Comparison of ENCODE assay signal across 12 mouse cellular contexts in genomic region chr4:155267047-155267543, GRCm38 (mm10). TPM values are rescaled to one million over a fixed set of nuclear protein-coding genes. Genes with fewer than 3 reads are reported as not detected.
DNase-seq lines count a peak whose midpoint lies in the region; ATAC-seq lines count a peak whose summit lies in the region.
"Had no signal": no experiment of that assay in that cellular context is flagged by ENCODE, and none has a peak within 500 bp of the region (broad histone marks: within the 10 kb centered on the region; RNA-seq: fewer than 3 reads in every experiment).

No protein-coding gene starts in this region.

- H3K4me2 ChIP-seq in lung, embryonic 15.5 days: peak overlapping the region; percentile 12; the same call in 1 of the 2 replicates
- no peak overlapping the region for H3K4me2 ChIP-seq in embryonic facial prominence, embryonic 15.5 days (replicated peaks)
- H3K4me2 ChIP-seq in stomach, embryonic 14.5 days (replicated peaks; ENCODE audit: low read depth, low read length): no peak overlapping the region
- H3K4me2 ChIP-seq: midbrain, embryonic 15.5 days had no signal

- ATAC-seq in lung, embryonic 15.5 days (ENCODE audit: borderline replicate concordance, extremely low read depth, low FRiP score, low TSS enrichment): peak; percentile 35; the same call in 1 of the 2 replicates
- no peak; the same call in 1 of the 2 replicates for ATAC-seq in embryonic facial prominence, embryonic 15.5 days (ENCODE audit: insufficient number of reproducible peaks, low FRiP score, low TSS enrichment, low read depth)
- no peak for ATAC-seq in stomach, embryonic 14.5 days (ENCODE audit: insufficient number of reproducible peaks, insufficient read depth, low FRiP score, low read depth)
- ATAC-seq: forebrain, embryonic 16.5 days; liver, postnatal 0 days; midbrain, embryonic 15.5 days had no signal

- no peak for DNase-seq in lung, postnatal 4 days
- DNase-seq in kidney, postnatal 10 days: peak; percentile 47
- DNase-seq in frontal cortex, postnatal 14 days (ENCODE audit: low spot score in 2 of 2): no peak
- DNase-seq in frontal cortex, postnatal 25 days (ENCODE audit: low spot score in 2 of 2): no peak
- no peak for DNase-seq in ovary, postnatal 14 days (ENCODE audit: low spot score)
- DNase-seq: liver, postnatal 0 days had no signal

- H3K27ac ChIP-seq in lung, embryonic 15.5 days: peak overlapping the region; percentile 43
- peak overlapping the region; percentile 35 for H3K27ac ChIP-seq in embryonic facial prominence, embryonic 15.5 days (replicated peaks)
- peak overlapping the region; percentile 58; the same call in 1 of the 2 replicates for H3K27ac ChIP-seq in stomach, embryonic 14.5 days (ENCODE audit: low read length)
- H3K27ac ChIP-seq: heart, adult 2 months; midbrain, embryonic 15.5 days had no signal

- peaks cover 22% of the 10 kb centered on the region for H3K4me1 ChIP-seq in lung, embryonic 15.5 days
- H3K4me1 ChIP-seq in embryonic facial prominence, embryonic 15.5 days: peaks cover 35% of the 10 kb centered on the region
- H3K4me1 ChIP-seq in stomach, embryonic 14.5 days (ENCODE audit: control insufficient read depth, insufficient read depth, low read length): peaks cover 14% of the 10 kb centered on the region; the same call in 1 of the 2 replicates
- H3K4me1 ChIP-seq: midbrain, embryonic 15.5 days had no signal

- H3K27me3 ChIP-seq in lung, embryonic 15.5 days: no peaks in the 10 kb centered on the region
- H3K27me3 ChIP-seq in embryonic facial prominence, embryonic 15.5 days: no peaks in the 10 kb centered on the region
- H3K27me3 ChIP-seq in stomach, embryonic 14.5 days (ENCODE audit: control insufficient read depth, insufficient read depth, low read length): no peaks in the 10 kb centered on the region
- H3K27me3 ChIP-seq: midbrain, embryonic 15.5 days had no signal

- no peak overlapping the region for H3K4me3 ChIP-seq in lung, embryonic 15.5 days
- no peak overlapping the region for H3K4me3 ChIP-seq in embryonic facial prominence, embryonic 15.5 days (replicated peaks)
- H3K4me3 ChIP-seq in stomach, embryonic 14.5 days (ENCODE audit: low read depth, low read length): no peak overlapping the region
- H3K4me3 ChIP-seq: heart, adult 2 months; midbrain, embryonic 15.5 days had no signal

- no peak overlapping the region for H3K9ac ChIP-seq in lung, embryonic 15.5 days
- H3K9ac ChIP-seq in embryonic facial prominence, embryonic 15.5 days: no peak overlapping the region
- H3K9ac ChIP-seq in stomach, embryonic 14.5 days (replicated peaks; ENCODE audit: low read depth, low read length): no peak overlapping the region
- H3K9ac ChIP-seq: liver, postnatal 0 days; midbrain, embryonic 15.5 days had no signal

- H3K36me3 ChIP-seq in lung, embryonic 15.5 days: no peaks in the 10 kb centered on the region
- H3K36me3 ChIP-seq in embryonic facial prominence, embryonic 15.5 days: no peaks in the 10 kb centered on the region
- H3K36me3 ChIP-seq in stomach, embryonic 14.5 days (ENCODE audit: control insufficient read depth, insufficient read depth, low read length): no peaks in the 10 kb centered on the region

- WGBS in lung, embryonic 15.5 days: 39% methylated on average over 7 of the region's 7 CpGs
- 40% methylated on average over 7 of the region's 7 CpGs for WGBS in embryonic facial prominence, embryonic 15.5 days
- 48% methylated on average over 7 of the region's 7 CpGs for WGBS in stomach, embryonic 14.5 days

- no peaks in the 10 kb centered on the region for H3K9me3 ChIP-seq in lung, embryonic 15.5 days
- no peaks in the 10 kb centered on the region for H3K9me3 ChIP-seq in embryonic facial prominence, embryonic 15.5 days (replicated peaks)
- no peaks in the 10 kb centered on the region for H3K9me3 ChIP-seq in stomach, embryonic 14.5 days (ENCODE audit: control insufficient read depth, low read depth, low read length)
- H3K9me3 ChIP-seq: midbrain, embryonic 15.5 days had no signal

RNA-seq across cellular contexts. Expression of gene Faap20, which starts 17.5 kb away (rescaled TPM):
- 83.4 and 83.5 TPM in 2 replicates for polyA plus RNA-seq in lung, embryonic 15.5 days (2015; fragmentation: Nextera tagmentation; extraction: Ambion mirVana)
- 74.9 and 75.0 TPM in 2 replicates for polyA plus RNA-seq in embryonic facial prominence, embryonic 15.5 days (2015; fragmentation: Nextera tagmentation; extraction: Ambion mirVana)
- polyA plus RNA-seq in stomach, embryonic 14.5 days (2014; fragmentation: Nextera tagmentation; extraction: Ambion mirVana): 63.2 and 65.0 TPM in 2 replicates

RNA-seq across cellular contexts. Expression of gene Ski, which starts 44.7 kb away (rescaled TPM):
- 16.1 and 16.9 TPM in 2 replicates for polyA plus RNA-seq in lung, embryonic 15.5 days (2015; fragmentation: Nextera tagmentation; extraction: Ambion mirVana)
- polyA plus RNA-seq in embryonic facial prominence, embryonic 15.5 days (2015; fragmentation: Nextera tagmentation; extraction: Ambion mirVana): 24.4 and 26.3 TPM in 2 replicates
- 29.6 and 32.0 TPM in 2 replicates for polyA plus RNA-seq in stomach, embryonic 14.5 days (2014; fragmentation: Nextera tagmentation; extraction: Ambion mirVana)
